Mouse (Mus musculus) bone marrow macrophage, adult 2 months (primary cell): ENCODE results near the gene Rnf103.

Experiments used
- CTCF ChIP-seq: IDR thresholded peaks from 2 replicates; pipeline ENCODE4 v1.5.1; 2012; ENCODE audit warnings: low read depth, mild to moderate bottlenecking, low read length, moderate library complexity
- POLR2A ChIP-seq: IDR thresholded peaks from 2 replicates; pipeline ENCODE4 v1.6.1; 2012; ENCODE audit warnings: mild to moderate bottlenecking, low read depth, low read length, borderline replicate concordance

- TF ChIP-seq CTCF, result no peak
- no peak for TF ChIP-seq POLR2A
Observed at GRCm38 (mm10) chr6:71505671-71506070, 12.0 kb downstream of the Rnf103 start.
